Comparison of ENCODE assay signal across 16 mouse cellular contexts in the genomic region with DNA sequence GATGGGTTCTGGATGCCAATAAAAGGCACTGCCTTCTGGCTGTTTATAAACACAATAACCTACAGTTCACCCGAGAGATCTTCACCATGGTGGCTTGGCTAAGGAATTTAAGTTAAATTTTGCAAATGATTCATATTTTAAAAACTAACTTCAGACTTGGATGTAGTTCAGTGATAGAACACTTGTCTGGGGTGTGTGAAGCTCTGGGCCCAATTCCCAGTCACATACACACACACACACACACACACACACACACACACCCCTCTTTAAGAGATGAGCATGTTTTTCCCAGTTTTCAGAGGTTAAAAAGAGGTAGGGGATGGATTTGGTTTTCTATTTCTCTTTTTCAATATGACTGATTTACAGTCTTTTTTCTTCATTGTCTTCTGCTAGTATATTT. TPM values are rescaled to one million over a fixed set of nuclear protein-coding genes. Genes with fewer than 3 reads are reported as not detected.
DNase-seq lines count a peak whose midpoint lies in the region; ATAC-seq and TF ChIP-seq lines count a peak whose summit lies in the region.
"Had no signal": no experiment of that assay in that cellular context is flagged by ENCODE, and none has a peak within 500 bp of the region (broad histone marks: within the 10 kb centered on the region; RNA-seq: fewer than 3 reads in every experiment).

No protein-coding gene starts in this region.

- H3K36me3 ChIP-seq in forebrain, postnatal 0 days (ENCODE audit: insufficient read depth) = no peaks in the 10 kb centered on the region
- no peaks in the 10 kb centered on the region for H3K36me3 ChIP-seq in forebrain, embryonic 15.5 days
- H3K36me3 ChIP-seq: embryonic facial prominence, embryonic 10.5 days; embryonic facial prominence, embryonic 12.5 days had no signal

- no peaks in the 10 kb centered on the region for H3K9me3 ChIP-seq in forebrain, postnatal 0 days (ENCODE audit: low read length)
- H3K9me3 ChIP-seq in forebrain, embryonic 15.5 days = no peaks in the 10 kb centered on the region
- H3K9me3 ChIP-seq: embryonic facial prominence, embryonic 10.5 days; embryonic facial prominence, embryonic 12.5 days had no signal

- no peak overlapping the region for H3K4me2 ChIP-seq in forebrain, postnatal 0 days (ENCODE audit: low read depth)
- no peak overlapping the region for H3K4me2 ChIP-seq in forebrain, embryonic 15.5 days (replicated peaks)
- H3K4me2 ChIP-seq: embryonic facial prominence, embryonic 12.5 days had no signal

- H3K27me3 ChIP-seq in forebrain, postnatal 0 days (ENCODE audit: insufficient read depth, low read length) = no peaks in the 10 kb centered on the region
- no peaks in the 10 kb centered on the region for H3K27me3 ChIP-seq in forebrain, embryonic 15.5 days
- H3K27me3 ChIP-seq: embryonic facial prominence, embryonic 12.5 days had no signal

- no peak overlapping the region for H3K9ac ChIP-seq in forebrain, postnatal 0 days
- H3K9ac ChIP-seq in forebrain, embryonic 15.5 days (replicated peaks) = no peak overlapping the region
- H3K9ac ChIP-seq: embryonic facial prominence, embryonic 12.5 days had no signal

- TF ChIP-seq CTCF in forebrain, postnatal 0 days (IDR thresholded peaks at IDR 0.05; ENCODE audit: low read depth) = no peak

- peaks cover 6% of the 10 kb centered on the region; the same call in 1 of the 2 replicates for H3K4me1 ChIP-seq in forebrain, postnatal 0 days (ENCODE audit: insufficient read depth)
- H3K4me1 ChIP-seq in forebrain, embryonic 15.5 days = no peaks in the 10 kb centered on the region
- H3K4me1 ChIP-seq: embryonic facial prominence, embryonic 12.5 days had no signal

- H3K27ac ChIP-seq in forebrain, postnatal 0 days (ENCODE audit: low read depth, low read length) = no peak overlapping the region
- no peak overlapping the region for H3K27ac ChIP-seq in forebrain, embryonic 15.5 days (replicated peaks)
- H3K27ac ChIP-seq: embryonic facial prominence, embryonic 10.5 days; embryonic facial prominence, embryonic 12.5 days had no signal

- no peak overlapping the region for H3K4me3 ChIP-seq in forebrain, postnatal 0 days (ENCODE audit: low read depth, low read length)
- H3K4me3 ChIP-seq in forebrain, embryonic 15.5 days = no peak overlapping the region
- H3K4me3 ChIP-seq: embryonic facial prominence, embryonic 10.5 days; embryonic facial prominence, embryonic 12.5 days had no signal

- 77% methylated on average over 1 of the region's 1 CpGs for WGBS in forebrain, postnatal 0 days
- 79% methylated on average over 1 of the region's 1 CpGs for WGBS in forebrain, embryonic 15.5 days

- peak; percentile 64 for ATAC-seq in forebrain, postnatal 0 days
- ATAC-seq in forebrain, embryonic 15.5 days (replicated peaks) = no peak
- ATAC-seq: forebrain, embryonic 14.5 days had no signal

- peak; percentile 46 for DNase-seq in forebrain, postnatal 0 days
- peak; percentile 20 for DNase-seq in right cerebral cortex, postnatal 4 days
- DNase-seq in right cerebral cortex, adult 18-20 months = no peak
- DNase-seq in gastrocnemius, postnatal 25 days = no peak
- DNase-seq: adrenal gland, adult 2 months; adrenal gland, postnatal 10 days; adrenal gland, postnatal 25 days; cerebellum, adult 11-12 months; cerebellum, adult 2 months; cerebellum, adult 9-10 months; cerebellum, postnatal 10 days; cerebellum, postnatal 25 days had no signal

RNA-seq across cellular contexts. Expression of gene Slc9a9, which starts 15.9 kb away (rescaled TPM):
- 5.3 and 6.7 TPM in 2 replicates for total RNA-seq in forebrain, postnatal 0 days (2014; rRNA removed)
- polyA plus RNA-seq in forebrain, postnatal 0 days (2015; fragmentation: Nextera tagmentation; extraction: Ambion mirVana) = 3.3 and 4.8 TPM in 2 replicates
- 2.5 and 3.0 TPM in 2 replicates for polyA plus RNA-seq in forebrain, embryonic 15.5 days (2015; fragmentation: Nextera tagmentation; extraction: Ambion mirVana)
- 1 to 10 TPM; 2.5 to 2.9 TPM for total RNA-seq in gastrocnemius, postnatal 25 days (2021)

Comparison
In these comparisons a context has a peak if more than half of its experiments do, and no peak if none do; other contexts are left out.
1. DNase-seq: peak in forebrain, postnatal 0 days (single experiment) and right cerebral cortex, postnatal 4 days (single experiment); none in right cerebral cortex, adult 18-20 months (single experiment) and gastrocnemius, postnatal 25 days (single experiment).